Mouse (Mus musculus) heart, adult 2 months (tissue): ENCODE data around the gene Wdr43.

Source experiments
- CTCF ChIP-seq: fragments of 200-600 bp; IDR thresholded peaks from 2 replicates; pipeline ENCODE4 v1.8.1; 2022; ENCODE audit warnings: antibody characterized with exemption, mild to moderate bottlenecking, moderate library complexity
- EP300 ChIP-seq: fragments of 200-500 bp; IDR thresholded peaks from 2 replicates; pipeline ENCODE4 v1.6.1; 2011; ENCODE audit warnings: low read depth, low read length, control low read depth; ENCODE audit not compliant: insufficient read depth
- POLR2A ChIP-seq: fragments of 200-500 bp; IDR thresholded peaks from 2 replicates; pipeline ENCODE4 v1.6.1; 2011; ENCODE audit warnings: mild to moderate bottlenecking, low read depth, low read length, control low read depth; ENCODE audit not compliant: insufficient read depth

- no peak for TF ChIP-seq POLR2A
- TF ChIP-seq CTCF, result no peak
- TF ChIP-seq EP300, result no peak
Measured at GRCm38 (mm10) chr17:71633350-71633749, 17.7 kb downstream of the Wdr43 start.
